Mouse (Mus musculus) liver, postnatal 0 days (tissue): Measurements from ENCODE around the gene Tmtc1. TPM values are rescaled to one million over a fixed set of nuclear protein-coding genes. Genes with fewer than 3 reads are reported as not detected.

Source experiments
- ATAC-seq: fragments of 200-750 bp; cut with Nextera tagmentation; 2 replicates; pipeline ENCODE4 v1.8.0; 2017; ENCODE audit warnings: mild to moderate bottlenecking, moderate library complexity
- DNase-seq: peaks from one replicate; pipeline ENCODE4 v3.0.0-alpha.2; 2016
- H3K27ac ChIP-seq: fragments of 300-500 bp; sonication (generic); 2 replicates; pipeline ENCODE4 v1.5.1; 2014; ENCODE audit warnings: antibody characterized with exemption, moderate library complexity, mild to moderate bottlenecking, low read depth
- H3K27me3 ChIP-seq: fragments of 300-500 bp; sonication (generic); 2 replicates; pipeline ENCODE4 v1.6.1; 2014; ENCODE audit warnings: low read length, control low read depth, mixed read lengths; ENCODE audit not compliant: insufficient read depth
- H3K36me3 ChIP-seq: fragments of 300-500 bp; sonication (generic); replicated peaks from 2 replicates; pipeline ENCODE4 v1.6.1; 2014; ENCODE audit warnings: mild to moderate bottlenecking, control low read depth, low read length, moderate library complexity, mixed read lengths; ENCODE audit not compliant: insufficient read depth
- H3K4me1 ChIP-seq: fragments of 300-500 bp; sonication (generic); 2 replicates; pipeline ENCODE4 v1.6.1; 2014; ENCODE audit warnings: antibody characterized with exemption, mild to moderate bottlenecking, control low read depth; ENCODE audit not compliant: insufficient read depth
- H3K4me2 ChIP-seq: fragments of 300-500 bp; sonication (generic); 2 replicates; pipeline ENCODE4 v1.6.1; 2014; ENCODE audit warnings: low read depth, mild to moderate bottlenecking, low read length, moderate library complexity, mixed read lengths
- H3K4me3 ChIP-seq: fragments of 300-500 bp; sonication (generic); 2 replicates; pipeline ENCODE4 v1.5.1; 2014; ENCODE audit warnings: low read depth, low read length
- H3K9ac ChIP-seq: fragments of 300-500 bp; sonication (generic); replicated peaks from 2 replicates; pipeline ENCODE4 v1.6.1; 2014; ENCODE audit warnings: mild to moderate bottlenecking, moderate library complexity
- H3K9me3 ChIP-seq: fragments of 300-500 bp; sonication (generic); 2 replicates; pipeline ENCODE4 v1.6.1; 2016; ENCODE audit warnings: mild to moderate bottlenecking, control low read depth, low read length, mixed read lengths
- CTCF ChIP-seq: sonication (generic); IDR thresholded peaks from 2 replicates; pipeline ENCODE4 v1.5.1; 2016; ENCODE audit warnings: antibody characterized with exemption, low read depth
- EP300 ChIP-seq: IDR thresholded peaks from 2 replicates; pipeline ENCODE4 v1.6.1; 2016; ENCODE audit warnings: antibody characterized with exemption, low read depth, mild to moderate bottlenecking
- WGBS: fragments of 180-500 bp; shearing (Covaris S2); extraction: QIAGEN DNeasy Blood & Tissue Kit; methylation state at CpG from one replicate; pipeline ENCODE4 v1.1.7; 2014; ENCODE audit not compliant: insufficient replicate concordance; 5-methylcytosine and 5-hydroxymethylcytosine counted together
- polyA plus RNA-seq: library from polyadenylated mRNA; unstranded; fragments of >200 nt; fragmentation: Nextera tagmentation; extraction: Ambion mirVana; gene quantifications from 2 replicates; pipeline ENCODE4 v1.2.1, GENCODE M21; 2015

Tmtc1 gene
- polyA plus RNA-seq, 1 experiment from 2014 or later = 0.12 TPM

DNA sequence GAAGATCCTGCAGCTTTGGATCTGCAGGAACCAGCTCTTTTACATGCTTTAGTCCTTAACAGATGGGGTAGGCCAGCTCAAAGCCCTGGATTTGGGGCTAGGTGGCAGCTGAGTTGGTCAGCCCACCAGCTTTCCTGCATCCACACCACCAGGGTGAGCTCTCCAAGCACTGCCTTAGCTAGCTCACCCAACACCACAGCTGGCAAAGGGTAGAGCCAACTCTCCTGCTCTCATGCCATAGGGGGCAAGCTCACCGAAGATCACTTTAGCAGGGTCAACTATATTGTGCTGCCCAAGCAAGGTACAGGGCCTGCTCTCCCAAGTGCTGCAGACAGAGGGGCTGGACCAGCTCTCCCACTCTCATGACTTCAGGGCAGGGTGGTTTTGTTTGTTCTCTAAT, 6.6 kb downstream of the Tmtc1 start:
- Histone ChIP-seq H3K9me3 (no peaks in the 10 kb centered on the region), H3K9ac (no peak overlapping the region), H3K4me3 (no peak overlapping the region), H3K27ac (no peak overlapping the region), H3K36me3 (no peaks in the 10 kb centered on the region), H3K4me2 (no peak overlapping the region), H3K4me1 (0 out of 2 replicates have a peak, but pooled peaks cover under 1% of the 10 kb centered on the region), H3K27me3 (peaks cover 15% of the 10 kb centered on the region)
- ATAC-seq (no peak), DNase-seq (no peak)
- TF ChIP-seq CTCF (no peak), EP300 (no peak)
- 86% methylated on average over 1 of the region's 1 CpGs for WGBS

DNA sequence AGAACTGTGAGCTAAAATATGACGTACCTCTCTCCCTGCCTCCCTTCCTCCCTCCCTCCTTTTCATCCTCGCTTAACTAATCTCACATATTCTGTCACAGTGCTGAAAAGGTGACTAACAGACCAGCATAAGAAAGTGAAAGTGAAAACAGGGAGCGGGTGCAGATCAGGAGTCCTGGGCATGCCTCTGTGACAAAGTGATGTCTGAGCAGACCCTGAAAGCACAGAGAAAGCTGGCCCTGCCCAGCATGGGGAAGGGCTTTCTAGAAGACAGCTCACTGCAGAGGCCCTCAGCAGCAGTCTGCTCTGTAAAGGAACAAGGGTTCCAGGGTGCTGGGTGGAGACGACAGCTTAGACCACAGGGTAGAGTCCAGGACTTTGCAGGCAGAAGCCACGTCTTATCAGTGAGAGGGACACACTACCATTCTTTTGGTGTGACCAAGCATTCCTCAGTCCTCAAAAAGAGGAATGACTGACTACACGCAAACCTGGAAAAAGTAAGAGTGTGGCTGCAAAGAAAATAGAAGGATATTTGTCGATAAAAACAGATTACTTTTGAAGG, 7.7 kb downstream of the Tmtc1 start:
- Histone ChIP-seq H3K36me3 (no peaks in the 10 kb centered on the region), H3K4me1 (no peaks in the 10 kb centered on the region), H3K4me2 (peak overlapping the region; percentile 56), H3K9me3 (no peaks in the 10 kb centered on the region), H3K27ac (no peak overlapping the region), H3K9ac (no peak overlapping the region), H3K4me3 (no peak overlapping the region), H3K27me3 (peaks cover 5% of the 10 kb centered on the region)
- ATAC-seq (peak; percentile 17; the same call in 1 of the 2 replicates), DNase-seq (no peak)
- WGBS = 55% methylated on average over 7 of the region's 7 CpGs
- TF ChIP-seq EP300 (no peak), CTCF (no peak)

GRCm38 (mm10) chr6:148421577-148421976, 22.6 kb downstream of the Tmtc1 start:
- no peak for TF ChIP-seq CTCF
- TF ChIP-seq EP300 = no peak
- WGBS = 72% methylated on average over 7 of the region's 7 CpGs

DNA sequence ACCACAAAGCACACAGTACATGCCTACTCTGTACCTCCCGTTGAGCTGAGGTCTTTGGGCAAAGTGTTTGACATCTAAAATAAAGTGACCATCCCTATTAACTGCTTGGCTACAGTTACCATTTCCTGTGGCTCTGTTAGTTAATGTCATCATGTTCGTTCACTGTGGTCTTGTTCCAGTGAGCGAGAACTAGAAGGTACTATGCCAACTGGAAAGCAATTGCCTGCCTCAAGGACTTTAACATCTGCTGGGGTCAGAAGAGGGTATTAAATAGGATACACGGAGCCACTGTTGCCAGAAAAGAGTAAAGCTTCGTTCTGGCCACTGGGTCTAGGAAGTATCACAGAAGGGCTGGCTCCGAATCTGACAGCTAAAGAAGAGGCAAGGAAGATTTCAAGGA, 23.8 kb downstream of the Tmtc1 start:
- Histone ChIP-seq H3K9ac (no peak overlapping the region), H3K9me3 (no peaks in the 10 kb centered on the region), H3K4me1 (no peaks in the 10 kb centered on the region), H3K4me2 (no peak overlapping the region), H3K27ac (no peak overlapping the region), H3K27me3 (no peaks in the 10 kb centered on the region), H3K4me3 (no peak overlapping the region), H3K36me3 (no peaks in the 10 kb centered on the region)
- DNase-seq (no peak), ATAC-seq (no peak)
- no peak for TF ChIP-seq CTCF
- TF ChIP-seq EP300 = no peak
- 71% methylated on average over 6 of the region's 6 CpGs for WGBS

More at GRCm38 (mm10) chr6:148421577-148421976, 22.6 kb downstream of the Tmtc1 start:
- H3K27ac ChIP-seq = no peak overlapping the region
- H3K4me3 ChIP-seq = no peak overlapping the region
- no peaks in the 10 kb centered on the region for H3K9me3 ChIP-seq
- no peaks in the 10 kb centered on the region for H3K36me3 ChIP-seq
- no peak for ATAC-seq
- H3K4me1 ChIP-seq = no peaks in the 10 kb centered on the region
- H3K27me3 ChIP-seq = no peaks in the 10 kb centered on the region
- DNase-seq = no peak
- H3K9ac ChIP-seq = no peak overlapping the region
- no peak overlapping the region for H3K4me2 ChIP-seq

DNA sequence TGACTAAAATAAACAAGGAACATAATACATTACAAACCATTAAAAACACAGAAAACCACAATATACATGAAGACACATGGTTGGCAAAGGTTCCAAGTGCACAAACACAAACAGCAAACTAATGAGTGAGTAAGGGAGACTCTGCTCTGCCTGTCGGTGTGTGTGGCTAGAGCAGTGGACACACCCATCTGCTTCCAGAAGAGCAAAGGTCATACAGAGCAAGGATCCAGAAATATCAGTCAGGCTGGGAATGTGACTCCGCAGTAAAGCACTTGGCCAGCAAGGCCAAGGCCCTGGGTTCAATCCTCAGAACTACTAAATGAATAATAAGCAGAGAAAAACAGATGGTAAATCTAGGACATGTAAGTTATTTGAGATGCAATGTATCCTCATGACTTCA, 27.6 kb downstream of the Tmtc1 start:
- Histone ChIP-seq H3K36me3 (no peaks in the 10 kb centered on the region), H3K4me2 (no peak overlapping the region), H3K4me3 (no peak overlapping the region), H3K4me1 (no peaks in the 10 kb centered on the region), H3K27ac (no peak overlapping the region), H3K9me3 (no peaks in the 10 kb centered on the region), H3K27me3 (no peaks in the 10 kb centered on the region), H3K9ac (no peak overlapping the region)
- 62% methylated on average over 2 of the region's 2 CpGs for WGBS
- no peak for DNase-seq
- TF ChIP-seq EP300 = no peak
- no peak for TF ChIP-seq CTCF
- 0 out of 2 replicates have a peak, but pooled peaks have one; percentile 25 for ATAC-seq

DNA sequence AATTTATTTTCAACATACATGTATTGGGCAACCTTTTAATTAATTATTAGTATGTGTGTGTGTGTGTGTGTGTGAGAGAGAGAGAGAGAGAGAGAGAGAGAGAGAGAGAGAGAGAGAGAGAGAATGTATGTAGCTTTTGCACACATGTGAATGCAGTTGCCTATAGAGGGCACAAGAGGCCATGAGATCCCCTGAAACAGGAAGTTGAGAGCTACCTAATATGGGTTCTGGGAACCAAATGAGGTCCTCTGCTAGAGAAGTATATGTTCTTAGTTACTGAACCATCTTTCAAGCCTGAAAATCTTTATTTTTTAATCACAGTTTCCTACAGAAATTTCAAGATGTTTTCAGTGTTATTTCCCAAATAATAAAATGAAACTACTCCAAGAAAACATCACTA, 30.6 kb downstream of the Tmtc1 start:
- DNase-seq = no peak
- Histone ChIP-seq H3K4me2 (no peak overlapping the region), H3K4me3 (no peak overlapping the region), H3K27me3 (no peaks in the 10 kb centered on the region), H3K4me1 (no peaks in the 10 kb centered on the region), H3K27ac (no peak overlapping the region), H3K9ac (no peak overlapping the region), H3K36me3 (no peaks in the 10 kb centered on the region), H3K9me3 (no peaks in the 10 kb centered on the region)
- TF ChIP-seq EP300 (no peak), CTCF (peak; percentile 34; the same call in 1 of the 2 replicates)
- no peak for ATAC-seq
